Comparison of ENCODE assay signal across 8 mouse cellular contexts in the genomic region with DNA sequence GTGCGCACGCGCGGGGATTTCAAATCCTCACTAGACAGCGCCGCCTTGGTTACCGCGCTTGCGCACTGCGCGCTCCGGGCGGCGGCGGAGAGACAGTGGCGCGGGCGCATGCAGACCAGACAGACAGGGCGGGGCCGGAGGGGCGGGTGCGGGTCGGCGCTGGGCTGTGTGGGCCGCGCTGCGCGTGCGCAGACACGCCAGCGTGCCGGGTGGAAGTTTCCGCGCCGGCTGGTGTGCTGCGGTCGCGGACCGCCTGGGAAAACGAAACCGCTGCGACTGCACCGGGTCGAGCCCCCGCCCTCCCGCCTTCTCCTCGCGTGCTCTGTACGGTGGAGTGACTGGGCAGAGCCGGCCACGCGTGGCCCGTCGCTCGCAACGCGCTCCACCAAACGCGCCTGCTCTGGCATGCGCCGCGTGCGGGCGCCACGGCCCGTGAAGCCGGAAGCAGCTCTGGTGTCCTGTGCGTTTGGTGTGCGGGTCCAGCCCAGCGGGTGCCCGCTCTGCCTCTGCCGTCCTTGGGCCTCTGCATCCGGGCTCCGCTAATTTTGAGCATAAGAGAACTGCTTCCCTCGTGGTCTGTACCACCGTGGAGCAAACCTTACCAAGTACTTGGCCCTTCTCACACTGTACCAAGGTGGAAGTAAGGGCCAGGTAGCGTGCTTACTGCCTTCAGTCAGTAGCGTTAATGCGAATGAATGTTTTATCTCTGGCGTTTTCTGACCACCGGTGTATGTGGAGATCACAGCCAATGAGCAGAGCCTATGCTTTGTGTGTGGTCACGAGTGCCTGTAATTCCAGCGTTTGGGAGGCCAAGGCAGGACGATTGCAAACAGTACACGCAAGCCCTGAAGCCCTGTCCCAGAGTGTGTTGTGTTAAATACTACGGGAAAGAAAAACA. TPM values are rescaled to one million over a fixed set of nuclear protein-coding genes. Genes with fewer than 3 reads are reported as not detected.
DNase-seq lines count a peak whose midpoint lies in the region; ATAC-seq and TF ChIP-seq lines count a peak whose summit lies in the region.

No protein-coding gene starts in this region.

- peak overlapping the region; percentile 92 for H3K4me2 ChIP-seq in heart, embryonic 15.5 days
- H3K4me2 ChIP-seq in liver, embryonic 14.5 days (ENCODE audit: low read depth): peak overlapping the region; percentile 99
- peak overlapping the region; percentile 93 for H3K4me2 ChIP-seq in neural tube, embryonic 11.5 days (ENCODE audit: low read depth)
- H3K4me2 ChIP-seq in stomach, postnatal 0 days (replicated peaks; ENCODE audit: low read depth): peak overlapping the region; percentile 80

- H3K9ac ChIP-seq in heart, embryonic 15.5 days: peak overlapping the region; percentile 88
- H3K9ac ChIP-seq in liver, embryonic 14.5 days (replicated peaks): peak overlapping the region; percentile 90
- peak overlapping the region; percentile 88 for H3K9ac ChIP-seq in neural tube, embryonic 11.5 days (ENCODE audit: low read length)
- peak overlapping the region; percentile 88 for H3K9ac ChIP-seq in stomach, postnatal 0 days (ENCODE audit: low read length)

- peak overlapping the region; percentile 94 for H3K27ac ChIP-seq in heart, embryonic 15.5 days
- H3K27ac ChIP-seq in liver, embryonic 14.5 days: peak overlapping the region; percentile 74
- peak overlapping the region; percentile 97 for H3K27ac ChIP-seq in neural tube, embryonic 11.5 days (ENCODE audit: low read depth, low read length)
- H3K27ac ChIP-seq in stomach, postnatal 0 days (replicated peaks): peak overlapping the region; percentile 98

- no peaks in the 10 kb centered on the region; the same call in 1 of the 2 replicates for H3K36me3 ChIP-seq in heart, embryonic 15.5 days
- no peaks in the 10 kb centered on the region for H3K36me3 ChIP-seq in liver, embryonic 14.5 days (replicated peaks; ENCODE audit: control insufficient read depth, insufficient read depth, low read depth)
- H3K36me3 ChIP-seq in neural tube, embryonic 11.5 days (ENCODE audit: control insufficient read depth, insufficient read depth, low read length): no peaks in the 10 kb centered on the region; the same call in 1 of the 2 replicates
- H3K36me3 ChIP-seq in stomach, postnatal 0 days (ENCODE audit: control insufficient read depth, insufficient read depth, low read length): no peaks in the 10 kb centered on the region

- under 1% methylated on average over 83 of the region's 86 CpGs for WGBS in heart, embryonic 15.5 days
- under 1% methylated on average over 80 of the region's 86 CpGs for WGBS in liver, embryonic 14.5 days (ENCODE audit: insufficient replicate concordance)
- under 1% methylated on average over 65 of the region's 86 CpGs for WGBS in neural tube, embryonic 11.5 days
- under 1% methylated on average over 55 of the region's 86 CpGs for WGBS in stomach, postnatal 0 days

- TF ChIP-seq EP300 in liver, embryonic 14.5 days (IDR thresholded peaks at IDR 0.05; ENCODE audit: low read depth): no peak
- no peak for TF ChIP-seq EP300 in stomach, postnatal 0 days (optimal IDR thresholded peaks at IDR 0.05)

- ATAC-seq in CD4-positive, CD25-positive, alpha-beta regulatory T cell, adult 4 months: peak; percentile 73
- ATAC-seq in heart, embryonic 15.5 days (replicated peaks; ENCODE audit: insufficient number of reproducible peaks, insufficient read depth, low FRiP score, low read depth): peak; percentile 94
- peak; percentile 90 for ATAC-seq in liver, embryonic 14.5 days (ENCODE audit: insufficient read depth)
- ATAC-seq in neural tube, embryonic 11.5 days (ENCODE audit: insufficient read depth, low FRiP score, low TSS enrichment): peak; percentile 90
- ATAC-seq in stomach, postnatal 0 days (ENCODE audit: low FRiP score, low TSS enrichment): peak; percentile 96

- H3K4me3 ChIP-seq in heart, embryonic 15.5 days: peak overlapping the region; percentile 77
- peak overlapping the region; percentile 70 to 96 for H3K4me3 ChIP-seq in liver, embryonic 14.5 days (ENCODE audit: insufficient read depth in 1 of 2, low read depth in 2 of 2, low read length in 2 of 2)
- H3K4me3 ChIP-seq in neural tube, embryonic 11.5 days (ENCODE audit: low read depth, low read length): peak overlapping the region; percentile 96
- H3K4me3 ChIP-seq in stomach, postnatal 0 days (ENCODE audit: low read depth, low read length): peak overlapping the region; percentile 79

- H3K27me3 ChIP-seq in heart, embryonic 15.5 days: no peaks in the 10 kb centered on the region
- no peaks in the 10 kb centered on the region for H3K27me3 ChIP-seq in liver, embryonic 14.5 days (ENCODE audit: control insufficient read depth, insufficient read depth, low read length)
- no peaks in the 10 kb centered on the region for H3K27me3 ChIP-seq in neural tube, embryonic 11.5 days (ENCODE audit: control insufficient read depth, insufficient read depth, low read length)
- H3K27me3 ChIP-seq in stomach, postnatal 0 days (ENCODE audit: control insufficient read depth, insufficient read depth, low read length): no peaks in the 10 kb centered on the region

- no peaks in the 10 kb centered on the region for H3K9me3 ChIP-seq in heart, embryonic 15.5 days (replicated peaks)
- H3K9me3 ChIP-seq in liver, embryonic 14.5 days (ENCODE audit: control insufficient read depth, low read length): no peaks in the 10 kb centered on the region
- no peaks in the 10 kb centered on the region for H3K9me3 ChIP-seq in neural tube, embryonic 11.5 days (ENCODE audit: control insufficient read depth, low read length)
- H3K9me3 ChIP-seq in stomach, postnatal 0 days (ENCODE audit: control insufficient read depth, low read length): no peaks in the 10 kb centered on the region

- peak; percentile 94 for DNase-seq in c-Kit-negative CD71-positive TER-119-positive erythroid progenitor cells, embryonic 14.5 days (ENCODE audit: low read depth, low spot score)
- peak; percentile 89 for DNase-seq in fibroblast of lung, adult 2 months (ENCODE audit: low read depth)
- peak; percentile 98 to 99 for DNase-seq in kidney, postnatal 25 days
- DNase-seq in liver, embryonic 14.5 days (ENCODE audit: low read depth in 3 of 3, low spot score in 3 of 3): peak; percentile 91 to 95 (median 93)
- DNase-seq in neural tube, embryonic 11.5 days (ENCODE audit: low spot score): peak; percentile 100
- DNase-seq in stomach, postnatal 0 days (ENCODE audit: low spot score): peak; percentile 99

- H3K4me1 ChIP-seq in heart, embryonic 15.5 days (replicated peaks): peaks cover 54% of the 10 kb centered on the region
- H3K4me1 ChIP-seq in liver, embryonic 14.5 days (replicated peaks; ENCODE audit: control insufficient read depth in 2 of 2, insufficient read depth in 2 of 2, low read length in 1 of 2): peaks cover 15 to 26% of the 10 kb centered on the region in 2 experiments
- peaks cover 29% of the 10 kb centered on the region for H3K4me1 ChIP-seq in neural tube, embryonic 11.5 days (ENCODE audit: control insufficient read depth, insufficient read depth, low read length)
- peaks cover 8% of the 10 kb centered on the region; the same call in 1 of the 2 replicates for H3K4me1 ChIP-seq in stomach, postnatal 0 days (replicated peaks; ENCODE audit: control insufficient read depth, insufficient read depth)

- TF ChIP-seq CTCF in liver, embryonic 14.5 days (IDR thresholded peaks at IDR 0.05; ENCODE audit: low read depth): no peak
- TF ChIP-seq CTCF in stomach, postnatal 0 days (IDR thresholded peaks at IDR 0.05; ENCODE audit: low read depth): no peak

RNA-seq across cellular contexts. Expression of gene Tent4a, which starts 0.5 kb away (rescaled TPM):
- 1 to 10 TPM; 4.4 to 5.6 TPM for polyA plus RNA-seq in CD4-positive, CD25-positive, alpha-beta regulatory T cell, adult 4 months (2017; shearing (Covaris generic))
- polyA plus RNA-seq in heart, embryonic 15.5 days (2015; fragmentation: Nextera tagmentation; extraction: Ambion mirVana): 3.1 and 4.0 TPM in 2 replicates
- 5.4 and 6.3 TPM in 2 replicates for polyA plus RNA-seq in liver, embryonic 14.5 days (2012; rRNA removed)
- 2.3 and 3.0 TPM in 2 replicates for polyA plus RNA-seq in liver, embryonic 14.5 days (2014; fragmentation: Nextera tagmentation; extraction: Ambion mirVana)
- polyA plus RNA-seq in neural tube, embryonic 11.5 days (2014; fragmentation: Nextera tagmentation; extraction: Ambion mirVana): 8.5 and 10.5 TPM in 2 replicates
- polyA plus RNA-seq in stomach, postnatal 0 days (2015; fragmentation: Nextera tagmentation; extraction: Ambion mirVana): 2.6 and 3.1 TPM in 2 replicates

RNA-seq across cellular contexts. Expression of gene Nsun2, which starts 1.4 kb away (rescaled TPM):
- polyA plus RNA-seq in CD4-positive, CD25-positive, alpha-beta regulatory T cell, adult 4 months (2017; shearing (Covaris generic)): 10 to 100 TPM; 26.3 to 30.7 TPM
- polyA plus RNA-seq in heart, embryonic 15.5 days (2015; fragmentation: Nextera tagmentation; extraction: Ambion mirVana): 53.0 and 73.0 TPM in 2 replicates
- 39.7 and 58.7 TPM in 2 replicates for polyA plus RNA-seq in liver, embryonic 14.5 days (2012; rRNA removed)
- 88.8 and 98.1 TPM in 2 replicates for polyA plus RNA-seq in liver, embryonic 14.5 days (2014; fragmentation: Nextera tagmentation; extraction: Ambion mirVana)
- polyA plus RNA-seq in neural tube, embryonic 11.5 days (2014; fragmentation: Nextera tagmentation; extraction: Ambion mirVana): 139 and 143 TPM in 2 replicates
- 68.6 and 69.7 TPM in 2 replicates for polyA plus RNA-seq in stomach, postnatal 0 days (2015; fragmentation: Nextera tagmentation; extraction: Ambion mirVana)

Comparison
In these comparisons a context has a peak if more than half of its experiments do, and no peak if none do; other contexts are left out.
1. Peak in every context shown above with its lines: DNase-seq, ATAC-seq, H3K4me3 ChIP-seq and H3K27ac ChIP-seq.